Mouse (Mus musculus) embryonic stem cell, embryonic (primary cell): Measurements from ENCODE around the gene Ccdc17.

ENCODE experiments used
- CTCF ChIA-PET, 4 experiments: fragments of 300-600 bp in 2 of 4; fragments of 350-600 bp in 2 of 4; sonication (Branson Sonifier 250); formaldehyde crosslinking; loops; one replicate each; lab custom pipeline; 2022; ENCODE audit warnings: inconsistent platforms in 2 of 4; lab: Charles Lee
- POLR2A ChIA-PET, 4 experiments: fragments of 300-600 bp in 2 of 4; fragments of 350-600 bp in 2 of 4; sonication (Branson Sonifier 250); formaldehyde crosslinking; loops; one replicate each; lab custom pipeline; 2022; ENCODE audit warnings: antibody characterized with exemption in 4 of 4, inconsistent platforms in 1 of 4; lab: Charles Lee

The Ccdc17 gene

DNA sequence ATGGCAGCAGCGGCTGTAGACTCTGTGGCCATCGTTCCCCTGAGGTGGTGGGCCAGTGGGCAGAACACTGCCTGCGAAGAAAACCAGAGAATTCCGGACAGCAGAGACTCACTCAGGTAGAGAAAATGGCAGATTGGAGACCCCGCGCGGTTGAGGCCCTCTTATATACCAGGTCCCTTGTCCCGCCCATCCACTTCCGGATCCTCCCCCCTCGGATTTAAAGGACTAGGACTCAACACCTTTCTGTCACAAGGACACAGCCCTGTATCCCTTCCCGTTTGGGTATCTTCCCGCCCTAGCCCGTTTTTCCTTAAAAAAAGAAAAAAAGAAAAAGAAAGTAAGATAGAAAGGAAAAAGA is 30.9 kb downstream of the Ccdc17 start:
- POLR2A ChIA-PET = interaction anchor here (0.6 to 27.0 kb wide), 58 partner anchors 8 to 1525 kb away, joined by 3 to 849 read pairs (median 5); partner anchors contain the start of genes Akr1a1 (in 3 of the 4), Gpbp1l1 (in 3 of the 4), Prdx1 (in 3 of the 4) and Ccdc163 (in 2 of the 4)
- CTCF ChIA-PET = interaction anchor here in 2 of 4 experiments (1.2 to 1.8 kb wide), 2 partner anchors 17 to 35 kb away, joined by 3 to 4 read pairs; no protein-coding TSS in a partner anchor

DNA sequence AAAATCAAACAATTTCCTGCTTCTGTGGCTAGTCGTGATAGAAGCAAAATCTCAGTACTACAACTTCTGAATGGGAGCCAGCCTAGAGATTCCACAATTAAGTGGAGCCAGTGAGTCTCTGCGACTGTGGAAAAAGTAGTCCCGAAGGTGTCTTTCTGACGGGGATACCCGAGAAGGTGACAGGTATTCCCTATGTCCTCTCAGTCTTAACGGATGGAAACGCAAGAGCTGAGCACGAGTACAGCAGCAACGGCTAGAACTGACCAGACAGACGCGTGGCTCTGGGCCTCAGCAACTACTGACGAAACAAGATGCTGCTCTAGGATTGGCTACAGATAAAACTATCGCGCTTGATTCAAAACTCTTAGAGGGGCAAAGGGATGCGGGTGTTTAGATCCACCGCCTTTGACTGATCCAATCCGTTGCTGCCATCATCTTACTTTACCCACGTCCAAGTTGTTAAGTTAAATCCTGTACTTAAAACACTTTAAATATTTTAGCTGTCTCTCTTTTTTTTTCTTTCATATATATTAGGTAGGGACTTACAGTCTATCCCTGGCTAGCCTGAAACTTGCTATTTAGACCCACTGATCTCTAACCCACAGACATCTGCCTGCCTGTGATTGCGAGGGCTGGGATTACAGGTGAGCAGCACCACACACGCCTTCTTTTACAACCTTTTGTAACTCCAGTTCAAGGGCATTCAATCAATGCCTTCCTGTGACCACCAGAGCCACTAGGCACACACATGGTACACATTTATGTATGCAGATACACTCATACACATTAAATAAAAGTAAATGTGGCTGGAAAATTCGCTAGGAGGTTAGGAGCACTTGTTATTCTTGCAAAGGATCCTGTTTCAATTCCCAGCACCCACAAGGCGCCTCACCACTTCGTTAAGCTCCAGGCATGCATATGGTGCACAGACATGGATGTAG is 31.5 kb downstream of the Ccdc17 start, which contains the start of gene Nasp:
Nasp (minus strand) TSS at position 220 of the 941 bp plus-strand sequence.
- ChIA-PET POLR2A (interaction anchor here (0.7 to 27.0 kb wide), 57 partner anchors 8 to 1526 kb away, joined by 3 to 849 read pairs (median 5); partner anchors contain the start of genes Akr1a1 (in 3 of the 4), Gpbp1l1 (in 3 of the 4), Prdx1 (in 3 of the 4) and Tmem69 (in 2 of the 4)), CTCF (interaction anchor here (0.6 to 1.8 kb wide), 6 partner anchors 16 to 64 kb away, joined by 3 to 4 read pairs (median 3); no protein-coding TSS in a partner anchor)

DNA sequence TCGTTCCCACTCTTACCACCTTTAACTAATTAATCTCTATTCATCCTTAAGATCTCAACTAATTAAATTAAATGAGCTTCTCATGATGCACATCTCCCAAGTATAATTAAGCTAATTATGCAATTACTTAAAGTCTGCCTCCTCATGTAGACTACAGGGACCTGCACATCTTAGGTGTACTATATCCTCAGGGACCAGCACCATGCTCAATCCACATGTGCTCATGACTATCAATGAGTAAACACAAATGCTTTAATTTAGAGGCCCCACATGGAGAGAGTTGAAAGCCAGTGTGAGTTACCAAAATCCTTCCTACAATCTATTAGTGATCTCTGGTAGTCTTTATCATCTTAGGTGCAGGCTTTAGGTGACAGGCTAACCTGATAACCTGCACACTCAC is 38.7 kb downstream of the Ccdc17 start:
- CTCF ChIA-PET = interaction anchor here in 2 of 4 experiments (1.2 to 1.4 kb wide), 2 partner anchors 9 kb away, joined by 3 read pairs; no protein-coding TSS in a partner anchor
- POLR2A ChIA-PET = interaction anchor here in 3 of 4 experiments (0.7 to 28.6 kb wide), 16 partner anchors 7 to 131 kb away, joined by 3 to 786 read pairs (median 4); partner anchors contain the start of genes Akr1a1 (in 2 of the 3), Nasp (in 2 of the 3), Ccdc163 (in 1 of the 3) and Mmachc (in 1 of the 3)

DNA sequence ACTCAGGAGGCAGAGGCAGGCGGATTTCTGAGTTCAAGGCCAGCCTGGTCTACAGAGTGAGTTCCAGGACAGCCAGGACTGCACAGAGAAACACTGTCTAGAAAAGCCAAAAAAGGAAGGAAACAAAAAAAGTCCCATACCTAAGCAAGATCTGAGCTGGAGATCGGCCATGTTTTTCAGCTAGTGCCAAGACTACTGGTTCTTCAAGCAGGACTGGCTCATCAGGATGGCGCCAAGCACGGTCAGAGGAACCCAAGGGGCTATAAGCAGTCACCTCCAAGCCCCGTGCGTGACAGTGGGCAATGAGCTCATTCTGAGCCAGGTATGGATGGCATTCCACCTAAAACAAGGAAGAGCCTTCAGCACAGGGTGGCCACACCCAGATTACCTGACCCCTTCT is 42.4 kb downstream of the Ccdc17 start:
- ChIA-PET POLR2A (interaction anchor here in 3 of 4 experiments (0.6 to 28.6 kb wide), 15 partner anchors 9 to 217 kb away, joined by 3 to 786 read pairs (median 5); partner anchors contain the start of genes Akr1a1 (in 2 of the 3), Nasp (in 2 of the 3), Ccdc17 (in 1 of the 3) and Prdx1 (in 1 of the 3)), CTCF (interaction anchor here in 1 of 4 experiments (0.8 kb wide), 1 partner anchor 82 kb away, joined by 3 read pairs; the partner anchor contains the start of gene Tesk2)

DNA sequence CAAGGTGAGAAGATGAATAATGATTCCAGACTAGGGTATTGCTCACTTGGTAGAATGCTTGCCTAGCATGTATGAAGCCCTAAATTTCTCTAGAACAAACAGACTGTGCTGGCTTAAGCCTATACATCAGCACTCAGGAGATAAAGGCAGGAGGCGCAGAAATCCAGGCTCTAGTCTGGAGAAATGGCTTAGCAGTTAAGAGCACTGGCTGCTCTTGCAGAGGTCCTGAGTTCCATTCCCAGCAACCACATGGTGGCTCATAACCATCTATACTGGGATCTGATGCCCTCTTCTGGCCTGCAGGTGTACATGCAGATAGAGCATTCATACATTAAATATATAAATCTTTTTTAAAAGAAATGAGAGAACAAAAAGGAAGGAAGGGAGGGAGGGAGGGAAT is 45.6 kb downstream of the Ccdc17 start:
- ChIA-PET POLR2A (interaction anchor here in 3 of 4 experiments (1.0 to 28.6 kb wide), 10 partner anchors 10 to 44 kb away, joined by 5 to 786 read pairs (median 34); partner anchors contain the start of genes Akr1a1 (in 2 of the 3), Nasp (in 2 of the 3) and Prdx1 (in 2 of the 3)), CTCF (interaction anchor here in 2 of 4 experiments (0.7 to 1.0 kb wide), 2 partner anchors 23 to 58 kb away, joined by 4 to 5 read pairs; no protein-coding TSS in a partner anchor)

DNA sequence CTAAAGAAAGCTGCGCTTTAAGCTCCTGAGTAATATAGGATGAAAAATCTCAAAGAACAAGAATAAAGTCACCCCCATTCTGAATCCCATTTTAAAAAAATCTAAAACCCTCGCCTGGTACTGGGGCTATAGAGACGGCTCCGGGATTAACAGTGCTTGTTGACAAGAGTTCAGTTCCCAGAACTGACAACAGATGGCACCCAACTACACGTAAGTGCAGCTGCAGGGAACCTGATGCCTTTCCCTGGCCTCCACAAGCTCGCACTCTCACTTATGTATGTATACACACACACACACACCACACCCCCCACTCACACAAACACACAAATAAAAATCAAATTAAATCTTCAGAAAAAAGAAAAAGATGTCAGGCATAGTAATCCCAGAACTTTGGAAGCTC is 47.9 kb downstream of the Ccdc17 start:
- POLR2A ChIA-PET = interaction anchor here (0.6 to 28.6 kb wide), 40 partner anchors 8 to 525 kb away, joined by 3 to 786 read pairs (median 5); partner anchors contain the start of genes Prdx1 (in 4 of the 4), Gpbp1l1 (in 2 of the 4), Nasp (in 2 of the 4) and Akr1a1 (in 1 of the 4)
- CTCF ChIA-PET = interaction anchor here (0.5 to 2.9 kb wide), 32 partner anchors 9 to 902 kb away, joined by 3 to 18 read pairs (median 3); partner anchors contain the start of genes Ccdc163 (in 1 of the 4), Faah (in 1 of the 4), Mmachc (in 1 of the 4) and Nasp (in 1 of the 4)

DNA sequence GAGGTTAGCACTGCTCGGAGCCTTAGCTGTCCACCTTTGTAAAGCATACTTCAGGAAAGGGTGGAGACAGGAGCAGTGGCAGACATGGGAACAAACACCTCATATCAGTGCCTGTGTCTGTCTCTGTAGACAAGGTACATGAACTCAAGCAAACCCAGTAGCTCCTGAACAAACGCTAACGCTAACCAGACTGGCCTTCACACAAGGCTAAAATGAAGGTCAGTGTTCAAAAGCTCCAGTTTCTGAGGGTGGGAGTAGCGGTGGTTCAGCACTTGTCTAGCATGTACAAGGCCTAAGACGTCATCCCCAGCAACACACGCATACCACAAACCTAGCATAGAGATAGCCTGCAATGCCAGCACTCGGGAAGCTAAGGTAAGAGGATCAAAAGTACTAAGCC is 49.2 kb downstream of the Ccdc17 start:
- CTCF ChIA-PET = interaction anchor here in 2 of 4 experiments (0.5 to 2.9 kb wide), 4 partner anchors 13 to 46 kb away, joined by 3 to 18 read pairs (median 8); no protein-coding TSS in a partner anchor

DNA sequence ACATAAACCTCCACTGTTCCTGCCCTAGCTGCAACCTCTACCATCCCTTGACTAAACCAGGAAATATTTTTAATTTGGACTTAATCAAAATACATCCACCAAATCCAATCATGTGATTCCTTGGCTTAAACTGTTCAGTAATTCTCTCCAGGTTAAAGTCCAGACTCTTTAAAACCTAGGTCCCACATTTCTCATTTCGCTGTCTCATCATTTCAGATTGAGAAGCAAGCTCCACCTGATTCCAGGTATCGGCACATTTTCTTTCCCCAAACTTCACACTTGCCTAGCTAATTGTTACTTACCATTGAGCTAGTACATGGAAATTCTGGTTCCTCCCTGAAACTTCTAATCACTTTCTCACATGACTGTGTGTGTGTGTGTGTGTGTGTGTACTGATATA is 53.0 kb downstream of the Ccdc17 start:
- ChIA-PET CTCF (interaction anchor here in 1 of 4 experiments (0.9 kb wide), 1 partner anchor 139 kb away, joined by 4 read pairs; no protein-coding TSS in a partner anchor), POLR2A (interaction anchor here (0.6 to 28.6 kb wide), 15 partner anchors 9 to 601 kb away, joined by 3 to 786 read pairs (median 17); partner anchors contain the start of genes Prdx1 (in 4 of the 4), Nasp (in 3 of the 4), Ccdc163 (in 2 of the 4) and Mmachc (in 2 of the 4))

More for the DNA sequence above, 49.2 kb downstream of the Ccdc17 start:
- POLR2A ChIA-PET = interaction anchor here (0.5 to 28.6 kb wide), 17 partner anchors 13 to 142 kb away, joined by 3 to 786 read pairs (median 10); partner anchors contain the start of genes Prdx1 (in 3 of the 4), Nasp (in 2 of the 4), Ccdc163 (in 1 of the 4) and Ccdc17 (in 1 of the 4)
